Mouse (Mus musculus) cerebellum, adult 8-10 months (tissue): ENCODE data around the gene Gm5741.
A peak's percentile ranks its signal among the peaks of the same experiment; 100 is the strongest.
"Not testable (repeated sequence)": the region's sequence is repeated elsewhere in the genome, so short reads cannot be mapped to it uniquely, and the experiment has no call there.

ENCODE experiments used
- DNase-seq: peaks from one replicate; pipeline ENCODE4 v3.0.0; 2022

The Gm5741 gene

DNA sequence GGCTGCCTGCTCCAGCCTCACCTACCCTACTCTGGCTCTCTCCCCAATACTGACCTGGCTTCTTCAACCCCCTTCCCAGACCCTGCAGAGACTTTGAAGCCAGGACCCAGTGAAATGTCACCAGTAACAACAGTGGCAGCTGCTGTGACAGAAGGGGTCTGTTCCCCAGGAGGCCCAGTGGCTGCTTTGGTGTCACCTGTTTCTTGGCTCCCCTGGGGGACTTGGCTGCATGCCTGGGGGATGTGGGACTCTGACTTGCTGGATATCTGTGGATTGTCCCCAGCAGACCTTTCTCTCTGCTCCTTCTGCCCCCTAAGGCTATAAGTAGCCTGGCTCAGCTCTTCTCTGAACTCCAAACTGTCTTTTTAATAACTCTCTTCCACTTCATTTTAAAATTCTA is at the start of gene Gm5741:
Gene Gm5741, minus strand, starts transcription at position 1 of the 400 bp plus-strand sequence.
- no peak for DNase-seq

GRCm38 (mm10) chr8:85116984-85117383 is 49.2 kb upstream of the Gm5741 start:
- no peak for DNase-seq

GRCm38 (mm10) chr8:85115501-85115900 is 47.7 kb upstream of the Gm5741 start:
- no peak for DNase-seq

DNA sequence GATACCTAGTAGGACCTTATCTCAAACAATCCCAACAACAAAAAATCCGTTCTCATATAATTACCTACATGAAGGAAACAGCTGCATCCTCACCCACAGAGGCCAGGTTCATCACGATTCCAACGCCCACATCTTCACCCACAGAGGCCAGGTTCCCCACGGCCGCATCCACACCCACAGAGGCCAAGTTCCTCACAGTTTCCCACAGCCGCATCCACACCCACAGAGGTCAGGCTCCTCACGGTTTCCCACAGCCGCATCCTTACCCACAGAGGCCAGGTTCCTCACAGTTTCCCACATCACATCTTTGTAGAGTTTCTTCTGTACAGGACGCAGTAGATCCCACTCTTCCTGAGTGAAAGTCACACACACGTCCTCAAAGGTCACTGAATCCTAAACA is 45.5 kb upstream of the Gm5741 start:
- DNase-seq, result no peak

GRCm38 (mm10) chr8:85100076-85100665 is 32.4 kb upstream of the Gm5741 start:
- DNase-seq, result no peak

- DNase-seq, result no peak
Measured at GRCm38 (mm10) chr8:85096850-85097249, 29.1 kb upstream of the Gm5741 start.

- DNase-seq, result no peak
Measured at GRCm38 (mm10) chr8:85096196-85096595, 28.4 kb upstream of the Gm5741 start.

DNA sequence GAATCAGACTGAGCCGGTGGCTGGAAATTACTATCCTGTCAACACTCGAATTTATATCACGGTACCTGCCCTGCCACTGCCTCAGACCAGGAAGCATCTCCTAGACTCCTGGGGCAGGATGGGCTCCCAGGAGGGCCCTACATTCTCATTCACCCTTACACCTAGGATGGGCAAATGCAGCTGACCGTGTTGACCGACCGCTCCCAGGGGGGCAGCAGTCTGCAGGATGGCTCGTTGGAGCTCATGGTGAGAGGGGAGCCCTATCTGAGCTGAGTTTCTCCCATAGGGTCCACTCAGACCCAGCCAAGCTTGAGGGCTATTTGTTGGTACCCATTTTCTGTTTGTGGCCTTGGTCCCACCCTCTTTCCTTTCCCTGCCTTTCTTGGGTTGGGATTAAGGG is 27.8 kb upstream of the Gm5741 start:
- DNase-seq, result no peak

- DNase-seq, result no peak
Measured at GRCm38 (mm10) chr8:85095051-85095450, 27.3 kb upstream of the Gm5741 start.

- DNase-seq, result no peak
Measured at GRCm38 (mm10) chr8:85091526-85092090, 23.8 kb upstream of the Gm5741 start.

DNA sequence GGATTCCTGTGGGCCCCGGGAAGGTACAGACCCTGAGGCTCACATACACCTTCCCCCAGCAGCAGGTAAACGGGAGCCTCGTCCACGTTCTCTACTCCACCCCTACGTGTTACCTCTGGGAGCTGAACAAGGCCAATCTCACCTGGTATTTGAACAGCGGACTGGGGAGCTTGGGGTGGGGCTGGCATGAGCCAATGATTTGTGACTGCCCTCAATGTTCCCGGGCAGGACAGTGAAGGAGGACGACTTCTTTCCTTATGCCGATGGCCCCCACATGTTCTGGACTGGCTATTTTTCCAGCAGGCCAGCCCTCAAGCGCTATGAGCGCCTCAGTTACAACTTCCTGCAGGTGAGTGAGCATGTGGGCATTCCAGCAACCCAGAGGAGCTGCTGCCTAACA is 23.1 kb upstream of the Gm5741 start:
- no peak for DNase-seq

DNA sequence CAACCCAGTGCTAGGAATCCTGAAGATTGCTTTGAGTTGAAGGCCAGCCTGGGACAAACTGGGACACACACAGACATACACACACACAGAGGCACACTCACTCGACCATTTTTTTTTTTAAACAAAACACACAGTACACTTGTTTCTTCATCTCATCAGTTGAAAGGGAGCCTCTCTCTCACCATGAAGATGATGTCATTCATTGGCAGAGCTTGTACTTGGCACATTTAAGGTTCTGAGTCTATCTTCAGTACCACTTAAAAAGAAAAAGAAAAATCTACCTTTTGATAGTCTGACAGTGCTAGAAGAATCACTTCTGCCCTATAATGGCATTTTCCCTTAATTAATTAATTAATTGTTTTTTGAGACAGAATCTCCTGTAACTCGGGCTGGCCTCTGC is 21.0 kb upstream of the Gm5741 start:
- no peak for DNase-seq

DNA sequence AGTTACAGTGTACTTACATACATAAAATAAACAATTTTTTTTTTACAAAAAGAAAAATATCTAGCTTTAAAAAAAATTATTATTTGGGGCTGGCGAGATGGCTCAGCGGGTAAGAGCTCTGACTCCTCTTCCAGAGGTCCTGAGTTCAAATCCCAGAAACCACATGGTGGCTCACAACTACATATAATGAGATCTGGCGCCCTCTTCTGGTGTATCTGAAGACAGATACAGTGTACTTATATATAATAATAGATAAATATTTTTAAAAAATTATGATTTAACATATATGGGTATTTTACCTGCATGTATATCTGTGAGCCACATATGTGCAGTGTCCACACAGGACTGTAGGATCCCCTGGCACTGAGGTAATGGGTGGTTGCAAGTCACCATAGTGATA is 18.5 kb upstream of the Gm5741 start:
- no peak for DNase-seq

DNA sequence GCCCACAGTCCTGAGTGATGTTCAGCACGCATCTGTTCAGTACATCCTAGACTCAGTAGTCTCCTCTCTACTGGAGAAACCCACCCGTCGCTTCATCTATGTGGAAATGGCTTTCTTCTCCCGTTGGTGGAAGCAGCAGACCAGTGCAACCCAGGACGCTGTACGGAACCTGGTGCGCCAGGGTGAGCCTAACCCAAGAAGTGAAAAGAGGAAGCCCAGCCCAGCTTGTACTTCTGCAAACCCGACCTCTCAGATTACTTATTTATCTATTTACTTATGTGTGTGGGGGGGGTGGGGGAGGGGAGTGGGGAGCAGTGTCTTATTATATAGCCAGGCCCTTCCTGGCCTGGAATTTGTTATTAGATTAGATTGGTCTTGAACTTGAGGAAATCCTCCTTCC is 16.9 kb upstream of the Gm5741 start:
- DNase-seq, result no peak

DNA sequence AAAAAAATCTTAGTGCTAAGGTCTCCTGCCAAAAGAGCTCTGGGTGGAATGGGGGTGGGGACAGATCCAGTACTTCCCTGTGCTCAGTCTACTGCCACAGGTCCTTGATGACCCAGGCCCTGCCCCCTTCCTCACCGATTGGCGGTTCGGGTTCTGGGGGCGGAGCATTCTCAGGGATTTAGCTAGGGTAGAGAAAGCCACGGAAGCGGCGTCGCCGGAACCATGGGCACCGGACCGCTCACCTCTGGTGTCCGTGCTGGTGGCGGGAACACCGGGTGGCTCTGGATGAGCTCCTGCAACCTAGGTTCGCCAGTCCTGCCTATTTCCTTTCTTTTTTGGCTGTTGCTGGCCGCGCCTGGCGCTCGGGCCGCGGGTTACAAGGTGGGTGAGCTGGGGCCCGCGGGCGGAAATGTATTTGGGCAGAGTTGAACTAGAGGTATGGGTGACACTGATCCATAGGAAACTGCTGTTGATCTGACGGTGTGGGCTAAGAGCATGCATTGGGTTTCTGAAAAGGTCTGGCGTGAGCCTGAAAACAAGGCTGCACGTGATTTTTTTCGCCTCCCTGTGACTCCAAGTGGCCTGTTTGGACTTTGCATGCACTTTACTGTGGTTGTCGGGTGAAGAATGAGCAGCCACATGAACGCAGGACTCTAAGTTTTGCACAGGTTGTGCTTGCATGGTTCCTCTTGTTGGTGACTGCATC is 15.5 kb upstream of the Gm5741 start, which contains the start of gene Man2b1:
Gene Man2b1, plus strand, starts transcription at position 163 of the 706 bp plus-strand sequence.
- peak; percentile 80 for DNase-seq

GRCm38 (mm10) chr8:85082169-85082568 is 14.4 kb upstream of the Gm5741 start:
- not testable (repeated sequence) for DNase-seq

DNA sequence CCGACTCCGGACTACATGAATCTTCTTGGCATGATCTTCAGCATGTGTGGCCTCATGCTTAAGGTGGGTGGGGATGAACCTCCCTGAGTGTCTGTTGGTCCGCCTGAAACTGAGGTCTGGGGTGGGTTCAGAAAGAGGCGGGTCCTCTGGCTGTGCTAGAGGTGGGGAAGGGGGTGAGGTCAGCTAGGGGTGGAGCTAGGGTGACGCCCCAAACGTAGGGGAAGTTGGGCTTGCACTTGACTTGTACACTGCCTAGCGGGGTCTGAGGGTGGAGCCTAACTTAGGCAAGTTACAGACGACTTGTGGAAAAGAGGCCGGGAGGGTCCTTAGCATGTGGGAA is 13.4 kb upstream of the Gm5741 start, which contains the start of gene Wdr83:
Gene Wdr83, minus strand, starts transcription at position 91 of the 340 bp plus-strand sequence.
- no peak for DNase-seq

DNA sequence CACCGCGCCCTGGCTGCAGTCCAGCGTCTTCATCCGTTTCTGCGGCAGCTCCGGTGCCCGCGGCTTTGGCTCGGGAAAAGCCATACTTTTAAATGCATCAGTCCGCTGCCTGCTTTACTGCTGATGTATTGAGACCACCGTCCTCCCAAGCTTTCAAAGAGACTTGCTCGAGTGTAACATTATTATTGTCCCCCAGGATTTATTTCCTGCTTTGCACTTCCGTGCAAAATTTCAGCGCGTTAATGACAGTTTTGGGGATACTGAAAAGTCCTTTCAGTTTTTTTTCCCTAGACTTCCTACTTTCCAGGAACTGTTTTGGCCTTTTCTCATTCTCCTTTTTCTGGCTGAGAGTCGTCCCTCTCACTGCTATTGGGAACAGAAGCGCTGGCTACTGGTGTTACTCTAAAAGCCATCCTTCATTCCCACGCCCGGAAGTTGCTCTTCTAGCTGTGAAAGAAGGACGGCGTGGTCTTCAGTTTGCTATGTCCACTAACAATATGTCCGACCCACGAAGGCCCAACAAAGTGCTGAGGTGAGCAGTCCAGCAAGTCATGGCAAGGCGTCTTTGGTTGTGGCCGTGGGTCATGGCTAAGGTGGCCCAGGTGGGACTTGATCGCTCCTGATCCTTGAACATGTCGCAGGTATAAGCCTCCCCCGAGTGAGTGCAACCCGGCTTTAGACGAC is 12.9 kb upstream of the Gm5741 start, which contains the start of gene Wdr83os:
Gene Wdr83os, plus strand, starts transcription at position 209 of the 684 bp plus-strand sequence.
- peak; percentile 66 for DNase-seq

DNA sequence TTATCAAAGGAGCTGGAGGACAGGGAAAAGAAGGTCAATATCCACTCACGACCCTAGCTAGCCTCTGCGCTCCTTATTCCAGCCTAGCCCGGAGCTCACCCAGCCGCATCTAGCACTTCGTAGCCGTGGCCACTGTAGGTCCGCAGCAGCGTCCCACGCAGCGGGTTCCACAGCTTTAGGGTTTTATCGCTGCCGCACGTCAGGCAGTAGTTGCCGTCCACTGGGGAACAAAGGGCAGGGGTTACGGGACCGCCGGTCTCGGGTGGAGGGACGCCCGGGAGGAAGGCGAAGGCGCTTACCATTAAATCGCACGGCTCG is 12.4 kb upstream of the Gm5741 start:
- DNase-seq, result no peak

- DNase-seq, result peak; percentile 75
Measured at GRCm38 (mm10) chr8:85076993-85077392, 9.2 kb upstream of the Gm5741 start.

DNA sequence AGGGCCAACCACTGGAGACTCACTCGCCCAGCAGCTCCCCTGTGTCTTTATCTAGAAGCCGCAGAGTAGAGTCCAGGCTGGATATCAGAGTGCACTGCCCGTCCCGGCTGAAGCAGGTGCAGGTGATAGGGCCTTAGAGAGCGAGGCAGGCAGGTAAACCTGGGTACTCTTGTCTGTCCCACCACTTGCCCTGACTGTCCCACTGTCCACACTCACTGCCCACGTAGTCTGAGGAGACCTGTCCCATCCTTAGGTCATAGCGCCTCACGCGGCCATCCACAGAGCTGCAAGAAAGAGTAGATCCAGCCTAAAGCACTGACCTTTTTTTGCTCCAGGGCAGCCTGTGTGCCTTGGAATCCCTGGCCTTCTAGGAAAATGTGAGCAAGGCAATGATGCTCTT is 8.2 kb upstream of the Gm5741 start:
- no peak for DNase-seq

GRCm38 (mm10) chr8:85074617-85075016 is 6.8 kb upstream of the Gm5741 start:
- no peak for DNase-seq

DNA sequence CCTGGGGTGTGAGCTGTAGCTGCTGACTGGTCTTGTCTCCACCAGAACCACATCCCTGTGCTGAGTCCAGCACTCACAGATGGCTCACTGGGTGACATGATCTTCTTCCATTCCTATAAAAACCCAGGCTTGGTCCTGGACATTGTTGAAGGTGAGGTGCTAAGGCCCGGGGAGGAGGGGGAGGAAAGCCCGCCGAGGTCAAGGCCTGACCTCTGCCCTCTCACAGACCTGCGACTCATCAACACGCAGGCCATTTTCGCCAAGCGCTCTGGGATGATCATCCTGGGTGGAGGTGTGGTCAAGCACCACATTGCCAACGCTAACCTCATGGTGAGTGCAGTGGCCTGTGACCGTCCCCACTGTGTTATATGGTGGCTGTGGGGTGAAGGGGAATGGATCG is 6.4 kb upstream of the Gm5741 start:
- no peak for DNase-seq

DNA sequence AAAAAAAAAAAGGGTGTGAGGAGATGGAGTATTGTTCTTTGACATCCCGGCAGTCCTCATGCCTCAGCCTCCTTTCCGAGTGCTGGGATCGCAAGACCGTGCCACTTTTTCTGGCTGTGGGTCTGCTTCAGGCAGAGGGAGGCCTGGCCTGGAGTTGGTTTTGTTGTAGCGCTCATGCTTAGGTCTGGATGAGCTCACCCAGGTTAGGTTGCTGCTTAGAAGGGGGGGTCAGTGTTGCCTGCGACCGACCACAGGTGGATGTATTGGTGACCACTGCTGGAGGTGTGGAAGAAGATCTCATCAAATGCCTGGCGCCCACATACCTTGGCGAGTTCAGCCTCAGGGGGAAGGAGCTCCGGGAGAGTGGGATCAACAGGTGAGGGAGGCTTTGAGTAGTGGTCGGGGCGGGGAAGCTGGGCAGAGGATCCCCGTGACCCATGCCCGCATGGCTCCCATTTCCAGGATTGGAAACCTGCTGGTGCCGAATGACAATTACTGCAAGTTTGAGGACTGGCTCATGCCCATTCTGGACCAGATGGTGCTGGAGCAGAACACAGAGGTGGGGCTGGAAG is 5.3 kb upstream of the Gm5741 start:
- DNase-seq, result no peak
